Mouse (Mus musculus): Measurements from ENCODE around the gene Arl4c.

DNA sequence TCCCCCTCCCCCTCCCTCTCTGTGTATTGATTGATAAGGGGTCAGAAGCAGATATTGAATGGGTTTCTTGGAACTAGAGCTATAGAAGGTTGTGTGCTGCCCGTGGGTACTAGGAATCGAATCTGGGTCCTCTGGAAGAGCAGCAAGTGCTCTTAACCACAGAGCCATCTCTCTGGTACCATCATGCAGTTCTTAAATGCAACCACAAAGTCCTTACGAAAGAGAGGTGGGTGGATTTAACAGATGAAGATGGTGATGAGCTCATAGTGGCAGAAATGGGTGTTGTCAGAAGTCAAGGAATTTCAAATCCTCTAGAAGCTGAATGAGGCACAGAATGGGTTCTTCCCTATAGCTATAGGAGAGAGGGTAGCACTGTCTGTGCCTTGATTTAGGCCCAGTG, 40.8 kb downstream of the Arl4c start:
- TF ChIP-seq POLR2A (IDR thresholded peaks at IDR 0.05; ENCODE audit: extremely low read depth, insufficient read depth, low read length) (no peak), CTCF (IDR thresholded peaks at IDR 0.05; ENCODE audit: low read depth, low read length) (no peak)
